Mouse (Mus musculus): Measurements from ENCODE around the gene Sugct. TPM values are rescaled to one million over a fixed set of nuclear protein-coding genes. Genes with fewer than 3 reads are reported as not detected.
"Not testable (repeated sequence)": the region's sequence is repeated elsewhere in the genome, so short reads cannot be mapped to it uniquely, and the experiment has no call there.

Gene Sugct
- polyA plus RNA-seq, 1 experiment from 2014 or later = 4.9 TPM

DNA sequence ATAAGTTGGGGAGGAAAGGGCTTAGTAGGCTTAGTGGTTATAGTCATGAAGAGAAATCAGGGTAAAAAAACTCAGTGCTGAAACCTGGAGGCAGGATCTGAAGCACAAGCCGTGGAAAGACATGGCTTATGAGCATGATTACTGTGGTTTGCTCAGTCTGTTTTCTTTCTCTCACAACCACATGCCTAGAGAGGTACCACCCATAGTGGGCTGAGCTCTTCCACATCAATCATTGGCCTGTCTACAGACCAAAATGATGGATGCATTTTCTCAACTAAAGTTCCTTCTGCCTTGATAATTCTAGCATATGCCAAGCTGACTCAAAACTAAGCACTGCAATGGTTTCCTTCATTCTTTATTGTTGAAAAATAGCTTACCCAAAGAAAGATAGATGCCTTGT is 817.3 kb downstream of the Sugct start:
- H3K27ac ChIP-seq (ENCODE audit: poor library complexity, severe bottlenecking) = no peak overlapping the region
- WGBS = 76% methylated on average over 1 of the region's 1 CpGs
- H3K4me1 ChIP-seq (replicated peaks) = no peaks in the 10 kb centered on the region
- no peaks in the 10 kb centered on the region for H3K36me3 ChIP-seq
- no peak overlapping the region for H3K4me3 ChIP-seq
- no peaks in the 10 kb centered on the region for H3K27me3 ChIP-seq (replicated peaks)
- no peak overlapping the region for H3K4me2 ChIP-seq
- H3K9ac ChIP-seq = no peak overlapping the region
- H3K9me3 ChIP-seq (replicated peaks) = no peaks in the 10 kb centered on the region
- ATAC-seq (ENCODE audit: insufficient number of reproducible peaks, low FRiP score) = no peak

DNA sequence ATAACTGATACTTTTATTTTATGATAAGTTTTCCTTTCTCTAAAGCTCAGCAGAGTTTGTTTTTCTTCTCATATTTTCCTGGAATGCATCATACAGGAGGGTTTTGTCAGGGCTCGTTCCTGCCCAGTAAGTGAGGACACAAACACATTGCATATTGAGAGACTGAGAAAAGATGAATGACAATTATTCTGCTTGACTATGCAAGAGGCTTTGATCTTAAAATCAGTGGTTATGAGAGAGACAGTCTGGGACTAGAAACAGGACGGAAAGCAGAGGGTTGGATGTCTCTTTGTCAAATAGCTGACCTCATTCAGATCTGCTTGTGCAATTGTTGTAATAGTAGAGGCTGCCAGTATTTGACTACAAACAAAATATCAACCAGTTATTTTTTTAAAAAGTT is 835.4 kb downstream of the Sugct start:
- H3K9me3 ChIP-seq (replicated peaks) = no peaks in the 10 kb centered on the region
- H3K36me3 ChIP-seq = no peaks in the 10 kb centered on the region
- no peaks in the 10 kb centered on the region for H3K27me3 ChIP-seq (replicated peaks)
- 57% methylated on average over 2 of the region's 2 CpGs for WGBS
- no peak overlapping the region for H3K27ac ChIP-seq (ENCODE audit: poor library complexity, severe bottlenecking)
- H3K4me2 ChIP-seq = no peak overlapping the region
- H3K4me3 ChIP-seq = no peak overlapping the region
- H3K4me1 ChIP-seq (replicated peaks) = no peaks in the 10 kb centered on the region
- H3K9ac ChIP-seq = no peak overlapping the region
- ATAC-seq (ENCODE audit: insufficient number of reproducible peaks, low FRiP score) = no peak

DNA sequence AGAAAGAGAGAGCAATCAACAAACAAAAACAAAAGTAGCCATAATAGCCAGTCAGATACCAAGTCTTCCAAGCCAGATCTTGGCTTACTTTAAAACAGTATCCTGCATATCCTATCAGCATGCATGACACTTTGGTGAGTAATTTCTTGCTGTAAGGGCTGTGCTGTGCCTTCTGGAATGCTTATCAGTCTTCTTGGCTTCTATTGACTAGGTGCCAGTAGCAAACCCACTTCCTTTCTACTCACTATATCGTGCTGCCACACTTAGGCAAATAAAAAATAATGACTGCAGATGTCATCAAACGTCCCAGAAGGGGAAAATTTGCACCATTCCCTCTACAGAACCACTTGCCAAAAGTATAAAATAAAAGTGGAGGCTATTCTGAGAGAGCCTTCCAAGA is 848.1 kb downstream of the Sugct start:
- no peak for ATAC-seq (ENCODE audit: insufficient number of reproducible peaks, low FRiP score)
- Histone ChIP-seq H3K4me3 (no peak overlapping the region), H3K4me2 (no peak overlapping the region), H3K36me3 (no peaks in the 10 kb centered on the region), H3K27ac (ENCODE audit: poor library complexity, severe bottlenecking) (0 out of 2 replicates have a peak overlapping the region, but pooled peaks have one; percentile 9), H3K9ac (no peak overlapping the region), H3K27me3 (replicated peaks) (no peaks in the 10 kb centered on the region), H3K4me1 (replicated peaks) (peaks cover 9% of the 10 kb centered on the region), H3K9me3 (replicated peaks) (no peaks in the 10 kb centered on the region)
- WGBS = 23% methylated on average over 2 of the region's 2 CpGs

DNA sequence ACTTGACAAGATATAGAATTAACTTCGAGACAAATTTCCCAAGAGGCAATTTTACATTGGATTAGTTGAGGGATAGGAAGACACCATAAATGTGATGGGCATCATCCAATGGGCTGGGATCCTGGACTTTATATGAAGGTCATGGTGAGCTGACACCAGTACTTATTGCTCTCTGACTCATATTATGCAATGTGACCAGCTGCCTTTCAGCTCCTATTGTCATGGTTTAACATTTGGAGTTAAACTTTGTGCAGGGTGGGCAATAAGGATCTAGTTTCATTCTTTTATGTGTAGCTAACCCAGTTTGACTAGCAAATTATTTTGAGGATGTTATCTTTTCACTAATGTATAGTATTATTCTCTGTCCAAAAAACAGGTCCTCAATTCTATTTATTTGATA is 854.4 kb downstream of the Sugct start:
- no peak overlapping the region for H3K4me2 ChIP-seq
- no peak for ATAC-seq (ENCODE audit: insufficient number of reproducible peaks, low FRiP score)
- no peaks in the 10 kb centered on the region for H3K36me3 ChIP-seq
- no peaks in the 10 kb centered on the region for H3K9me3 ChIP-seq (replicated peaks)
- 65% methylated on average over 1 of the region's 1 CpGs for WGBS
- no peak overlapping the region for H3K9ac ChIP-seq
- H3K4me1 ChIP-seq (replicated peaks) = no peaks in the 10 kb centered on the region
- no peak overlapping the region for H3K4me3 ChIP-seq
- H3K27ac ChIP-seq (ENCODE audit: poor library complexity, severe bottlenecking) = no peak overlapping the region
- H3K27me3 ChIP-seq (replicated peaks) = no peaks in the 10 kb centered on the region

DNA sequence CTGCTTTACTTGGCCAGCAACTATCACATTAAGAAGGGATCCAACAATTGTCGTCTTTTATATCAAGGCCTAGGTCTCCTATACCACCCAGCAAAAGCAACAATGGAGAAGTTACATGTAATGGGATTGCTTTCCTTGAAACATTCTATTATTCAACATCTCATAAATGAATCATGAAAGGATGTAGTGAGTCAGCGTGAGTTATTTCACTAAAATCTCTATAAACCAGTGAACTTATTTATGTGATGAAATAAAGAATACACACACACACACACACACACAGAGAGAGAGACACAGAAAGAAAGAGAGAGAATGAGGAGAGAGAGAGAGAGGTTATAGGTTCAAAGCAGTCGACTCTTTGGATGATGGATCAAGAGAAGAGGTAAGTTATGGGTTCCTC is 856.9 kb downstream of the Sugct start:
- H3K27ac ChIP-seq (ENCODE audit: poor library complexity, severe bottlenecking) = no peak overlapping the region
- no peak overlapping the region for H3K4me3 ChIP-seq
- H3K36me3 ChIP-seq = no peaks in the 10 kb centered on the region
- 75% methylated on average over 3 of the region's 3 CpGs for WGBS
- no peaks in the 10 kb centered on the region for H3K27me3 ChIP-seq (replicated peaks)
- ATAC-seq (ENCODE audit: insufficient number of reproducible peaks, low FRiP score) = no peak
- no peak overlapping the region for H3K4me2 ChIP-seq
- H3K4me1 ChIP-seq (replicated peaks) = no peaks in the 10 kb centered on the region
- H3K9ac ChIP-seq = no peak overlapping the region
- H3K9me3 ChIP-seq (replicated peaks) = no peaks in the 10 kb centered on the region

DNA sequence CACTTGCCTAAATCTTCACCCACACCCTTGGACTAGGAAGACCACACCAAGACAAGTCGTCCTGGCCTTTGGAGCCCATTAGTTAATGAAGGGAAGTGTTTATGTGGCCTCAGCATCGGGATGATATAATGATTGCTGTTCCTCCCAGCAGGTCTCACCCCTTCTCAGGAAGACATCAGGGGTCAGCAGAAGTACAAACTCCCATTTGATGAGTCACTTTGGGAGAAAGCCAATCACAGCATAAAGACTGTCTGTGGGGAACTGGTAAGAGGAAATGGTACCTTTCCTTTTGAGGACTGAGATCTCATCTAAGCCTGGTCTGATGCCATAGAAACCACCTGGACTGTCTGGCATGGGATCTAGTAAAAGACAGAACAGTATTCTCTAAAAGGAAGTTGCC is 860.2 kb downstream of the Sugct start:
- no peak overlapping the region for H3K9ac ChIP-seq
- 66% methylated on average over 2 of the region's 2 CpGs for WGBS
- H3K9me3 ChIP-seq (replicated peaks) = no peaks in the 10 kb centered on the region
- no peak for ATAC-seq (ENCODE audit: insufficient number of reproducible peaks, low FRiP score)
- no peaks in the 10 kb centered on the region for H3K36me3 ChIP-seq
- H3K27me3 ChIP-seq (replicated peaks) = no peaks in the 10 kb centered on the region
- no peak overlapping the region for H3K4me2 ChIP-seq
- H3K4me1 ChIP-seq (replicated peaks) = no peaks in the 10 kb centered on the region
- H3K4me3 ChIP-seq = no peak overlapping the region
- H3K27ac ChIP-seq (ENCODE audit: poor library complexity, severe bottlenecking) = no peak overlapping the region

DNA sequence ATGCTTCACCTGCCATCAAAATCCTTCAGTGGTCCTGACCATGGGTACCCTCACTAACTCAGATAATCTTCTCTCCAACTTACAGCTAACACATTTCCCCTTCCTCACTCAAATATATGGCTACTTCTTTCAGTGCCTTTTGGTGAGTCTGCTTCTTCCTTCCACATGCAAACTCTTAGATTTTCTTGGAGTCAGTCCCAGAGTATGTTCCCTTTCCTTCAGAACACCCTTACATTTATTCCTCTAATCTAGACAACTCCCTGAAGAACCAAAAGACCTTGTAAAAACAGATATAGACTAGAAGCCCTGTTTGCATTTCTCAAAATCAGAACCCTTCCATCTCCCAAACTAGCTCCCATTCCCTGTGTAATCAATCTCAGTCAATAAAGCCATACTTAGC is 862.3 kb downstream of the Sugct start:
- H3K27ac ChIP-seq (ENCODE audit: poor library complexity, severe bottlenecking) = no peak overlapping the region
- no peak overlapping the region for H3K9ac ChIP-seq
- no peaks in the 10 kb centered on the region for H3K9me3 ChIP-seq (replicated peaks)
- no peak overlapping the region for H3K4me3 ChIP-seq
- H3K27me3 ChIP-seq (replicated peaks) = no peaks in the 10 kb centered on the region
- no peak for ATAC-seq (ENCODE audit: insufficient number of reproducible peaks, low FRiP score)
- H3K4me2 ChIP-seq = no peak overlapping the region
- H3K4me1 ChIP-seq (replicated peaks) = peaks cover 5% of the 10 kb centered on the region; the same call in 1 of the 2 replicates
- no peaks in the 10 kb centered on the region for H3K36me3 ChIP-seq

DNA sequence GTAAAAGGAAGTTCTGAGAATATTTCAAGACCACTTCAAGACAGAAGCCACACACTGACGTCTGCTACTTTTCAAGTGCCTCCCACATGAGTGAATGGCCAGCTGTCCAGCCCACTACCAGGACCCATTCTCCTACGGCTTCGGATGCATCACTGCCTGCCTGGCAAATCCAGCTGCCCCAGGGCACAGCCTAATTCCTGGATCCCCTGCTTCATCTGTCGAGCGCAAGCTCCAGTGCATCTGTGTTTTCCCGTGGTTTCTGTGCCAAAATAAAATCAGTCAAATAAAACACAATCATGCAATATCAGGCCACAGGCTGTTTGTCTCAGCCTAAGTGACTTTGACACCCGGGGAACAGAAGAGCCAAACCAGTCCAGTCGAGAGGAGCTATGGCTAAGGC is 863.5 kb downstream of the Sugct start:
- H3K9me3 ChIP-seq (replicated peaks) = no peaks in the 10 kb centered on the region
- no peak overlapping the region for H3K4me2 ChIP-seq
- 72% methylated on average over 8 of the region's 8 CpGs for WGBS
- H3K4me3 ChIP-seq = no peak overlapping the region
- peaks cover 5% of the 10 kb centered on the region; the same call in 1 of the 2 replicates for H3K4me1 ChIP-seq (replicated peaks)
- H3K27me3 ChIP-seq (replicated peaks) = no peaks in the 10 kb centered on the region
- ATAC-seq (ENCODE audit: insufficient number of reproducible peaks, low FRiP score) = no peak
- H3K36me3 ChIP-seq = no peaks in the 10 kb centered on the region
- H3K27ac ChIP-seq (ENCODE audit: poor library complexity, severe bottlenecking) = no peak overlapping the region
- no peak overlapping the region for H3K9ac ChIP-seq

DNA sequence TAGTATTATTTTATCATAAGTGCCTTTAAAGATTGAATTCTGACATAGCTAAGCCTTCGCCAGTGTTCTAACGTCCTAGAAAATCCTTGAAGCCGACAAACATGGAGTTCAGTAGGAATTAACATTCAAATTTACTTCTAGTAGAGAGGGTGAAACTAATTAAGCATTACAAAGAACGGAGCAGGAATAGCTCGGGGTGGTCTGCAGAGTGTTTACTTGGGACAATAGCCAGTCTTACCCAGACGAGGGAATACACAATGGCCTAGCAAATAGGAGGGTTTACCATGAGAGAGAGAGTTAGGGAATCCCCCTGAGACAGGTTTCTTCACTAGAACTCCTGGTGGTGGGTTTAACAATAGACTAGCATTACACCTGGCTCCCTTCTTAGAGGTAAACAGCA is 865.1 kb downstream of the Sugct start:
- not testable (repeated sequence) for H3K9me3 ChIP-seq (replicated peaks); H3K4me2 ChIP-seq; H3K4me3 ChIP-seq; H3K27me3 ChIP-seq (replicated peaks); H3K9ac ChIP-seq; ATAC-seq (ENCODE audit: insufficient number of reproducible peaks, low FRiP score); H3K36me3 ChIP-seq; H3K27ac ChIP-seq (ENCODE audit: poor library complexity, severe bottlenecking)
- peaks cover 12% of the 10 kb centered on the region for H3K4me1 ChIP-seq (replicated peaks)
- WGBS = 58% methylated on average over 6 of the region's 6 CpGs

DNA sequence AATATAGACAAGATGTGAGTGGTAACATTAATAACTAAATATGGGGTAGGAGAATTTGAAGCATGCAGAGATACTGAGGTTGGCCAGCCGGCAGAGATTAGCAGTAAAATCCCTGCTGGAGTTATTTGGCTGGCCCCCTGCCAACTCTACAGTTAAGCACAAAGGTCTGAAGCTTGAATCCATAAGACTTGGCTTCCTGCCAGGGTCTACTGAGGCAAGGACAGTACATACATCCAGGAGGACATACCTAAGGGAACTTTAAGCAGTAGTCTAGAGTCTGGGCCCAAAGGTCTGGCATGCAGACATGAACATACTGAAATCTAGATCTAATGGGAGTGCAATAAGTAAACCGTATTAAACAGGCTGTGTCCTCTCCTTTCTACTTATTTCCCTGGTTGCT is 865.8 kb downstream of the Sugct start:
- WGBS = 37% methylated on average over 2 of the region's 2 CpGs
- peak; percentile 36; the same call in 1 of the 2 replicates for ATAC-seq (ENCODE audit: insufficient number of reproducible peaks, low FRiP score)
- H3K4me3 ChIP-seq = no peak overlapping the region
- peaks cover 15% of the 10 kb centered on the region for H3K4me1 ChIP-seq (replicated peaks)
- H3K27me3 ChIP-seq (replicated peaks) = no peaks in the 10 kb centered on the region
- H3K36me3 ChIP-seq = no peaks in the 10 kb centered on the region
- peak overlapping the region; percentile 16; the same call in 1 of the 2 replicates for H3K27ac ChIP-seq (ENCODE audit: poor library complexity, severe bottlenecking)
- no peaks in the 10 kb centered on the region for H3K9me3 ChIP-seq (replicated peaks)
- H3K9ac ChIP-seq = no peak overlapping the region
- no peak overlapping the region for H3K4me2 ChIP-seq

DNA sequence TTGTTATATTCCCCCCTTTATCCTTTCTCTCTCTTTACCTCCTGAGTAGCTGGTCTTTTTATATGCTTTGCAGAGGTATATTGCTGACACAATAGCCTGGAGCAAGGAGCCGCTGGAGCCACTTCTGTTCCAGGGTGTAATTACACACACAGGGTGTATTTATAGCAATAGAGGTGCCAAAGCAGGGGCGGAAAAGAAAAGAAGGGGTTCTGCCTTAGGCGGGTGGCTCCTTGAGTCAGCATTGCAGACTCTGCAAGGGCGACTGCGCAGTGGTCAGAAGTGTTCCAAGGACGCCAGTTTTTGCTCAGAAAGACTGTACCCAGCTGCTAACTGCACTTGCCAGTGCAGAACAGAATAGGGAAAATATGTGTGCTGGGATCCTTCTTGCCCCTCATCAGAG is 869.7 kb downstream of the Sugct start:
- peaks cover 15% of the 10 kb centered on the region for H3K4me1 ChIP-seq (replicated peaks)
- 55% methylated on average over 6 of the region's 6 CpGs for WGBS
- H3K9me3 ChIP-seq (replicated peaks) = no peaks in the 10 kb centered on the region
- no peak for ATAC-seq (ENCODE audit: insufficient number of reproducible peaks, low FRiP score)
- H3K27ac ChIP-seq (ENCODE audit: poor library complexity, severe bottlenecking) = no peak overlapping the region
- H3K4me2 ChIP-seq = no peak overlapping the region
- H3K4me3 ChIP-seq = no peak overlapping the region
- no peaks in the 10 kb centered on the region for H3K36me3 ChIP-seq
- no peaks in the 10 kb centered on the region for H3K27me3 ChIP-seq (replicated peaks)
- H3K9ac ChIP-seq = no peak overlapping the region

DNA sequence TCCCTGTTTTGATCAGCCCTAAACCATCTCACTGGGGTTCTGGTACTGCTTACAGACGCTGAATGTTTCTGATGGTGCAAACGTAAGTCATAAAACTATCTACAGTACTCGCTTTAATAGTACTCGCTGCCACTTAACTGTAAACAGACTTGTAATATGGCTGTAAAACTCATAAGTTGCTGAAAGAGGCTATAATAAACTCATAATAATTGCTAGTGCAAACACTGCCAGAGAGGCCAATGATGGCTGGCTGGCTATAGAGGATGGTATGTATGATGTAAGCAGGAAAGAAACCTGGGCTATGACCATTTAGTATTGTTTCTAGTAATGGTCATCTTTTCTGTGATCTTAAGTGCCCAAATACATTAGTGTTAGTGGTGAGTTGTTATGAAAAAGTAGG is 873.6 kb downstream of the Sugct start:
- whole genome bisulfite sequencing = 80% methylated on average over 4 of the region's 4 CpGs
- no peak overlapping the region for H3K4me2 ChIP-seq
- no peak for ATAC-seq (ENCODE audit: insufficient number of reproducible peaks, low FRiP score)

More for the DNA sequence above, 873.6 kb downstream of the Sugct start:
- peaks cover 10% of the 10 kb centered on the region; the same call in 1 of the 2 replicates for H3K4me1 ChIP-seq (replicated peaks)
- H3K36me3 ChIP-seq = no peaks in the 10 kb centered on the region
- no peaks in the 10 kb centered on the region for H3K27me3 ChIP-seq (replicated peaks)
- no peak overlapping the region for H3K9ac ChIP-seq
- H3K4me3 ChIP-seq = no peak overlapping the region
- no peak overlapping the region for H3K27ac ChIP-seq (ENCODE audit: poor library complexity, severe bottlenecking)
- no peaks in the 10 kb centered on the region for H3K9me3 ChIP-seq (replicated peaks)

Measured in heart, embryonic 12.5 days (tissue).